Comparison of ENCODE assay signal across 8 mouse cellular contexts in genomic region chr16:16828757-16829615, GRCm38 (mm10). TPM values are rescaled to one million over a fixed set of nuclear protein-coding genes. Genes with fewer than 3 reads are reported as not detected.
DNase-seq lines count a peak whose midpoint lies in the region; ATAC-seq and TF ChIP-seq lines count a peak whose summit lies in the region.

Gene Spag6l (minus strand): TSS chr16:16829456.

- no peaks in the 10 kb centered on the region for H3K9me3 ChIP-seq in limb, embryonic 11.5 days (ENCODE audit: control insufficient read depth, low read length)
- H3K9me3 ChIP-seq in midbrain, embryonic 11.5 days (ENCODE audit: control insufficient read depth, low read length) = no peaks in the 10 kb centered on the region

- no peaks in the 10 kb centered on the region for H3K36me3 ChIP-seq in kidney, adult 2 months (ENCODE audit: control insufficient read depth, insufficient read depth, low read length)
- H3K36me3 ChIP-seq in limb, embryonic 11.5 days (ENCODE audit: control insufficient read depth, insufficient read depth, low read length) = no peaks in the 10 kb centered on the region
- H3K36me3 ChIP-seq in midbrain, embryonic 11.5 days (ENCODE audit: control insufficient read depth, insufficient read depth, low read length) = no peaks in the 10 kb centered on the region
- no peaks in the 10 kb centered on the region for H3K36me3 ChIP-seq in small intestine, adult 2 months (ENCODE audit: control insufficient read depth, insufficient read depth, low read length)

- H3K4me1 ChIP-seq in kidney, adult 2 months (ENCODE audit: control insufficient read depth, insufficient read depth, low read length) = 0 out of 2 replicates have a peak, but pooled peaks cover 4% of the 10 kb centered on the region
- H3K4me1 ChIP-seq in limb, embryonic 11.5 days (ENCODE audit: control insufficient read depth, insufficient read depth, low read length) = no peaks in the 10 kb centered on the region
- H3K4me1 ChIP-seq in midbrain, embryonic 11.5 days (ENCODE audit: control insufficient read depth, insufficient read depth, low read length) = no peaks in the 10 kb centered on the region
- peaks cover 4% of the 10 kb centered on the region for H3K4me1 ChIP-seq in small intestine, adult 2 months (ENCODE audit: control insufficient read depth, insufficient read depth, insufficient read length, low read length)

- peak; percentile 51 for TF ChIP-seq CTCF in kidney, adult 2 months (conservative IDR thresholded peaks at IDR 0.05; ENCODE audit: insufficient read depth, insufficient read length, low read depth, low read length)
- TF ChIP-seq CTCF in small intestine, adult 2 months (IDR thresholded peaks at IDR 0.05; ENCODE audit: extremely low read depth, insufficient read length, insufficient replicate concordance, low read depth, low read length) = peak; percentile 17; the same call in 1 of the 2 replicates

- no peak for DNase-seq in cerebellum, adult 18-20 months
- DNase-seq in c-Kit-positive CD71-positive TER-119-positive erythroid progenitor cells, embryonic 14.5 days (ENCODE audit: low spot score) = peak; percentile 53
- DNase-seq in frontal cortex, postnatal 36 days (ENCODE audit: low spot score in 2 of 2) = peak; percentile 39 to 45
- peak; percentile 40 for DNase-seq in kidney, adult 2 months
- peak; percentile 77 for DNase-seq in limb, embryonic 11.5 days (ENCODE audit: low spot score)
- DNase-seq in midbrain, embryonic 11.5 days (ENCODE audit: low spot score, missing footprints) = peak; percentile 95

- H3K4me3 ChIP-seq in kidney, adult 2 months (ENCODE audit: insufficient read depth, low read depth, low read length) = peak within 1 kb of the TSS; percentile 46
- peak within 1 kb of the TSS; percentile 29 for H3K4me3 ChIP-seq in limb, embryonic 11.5 days (ENCODE audit: low read depth, low read length)
- H3K4me3 ChIP-seq in midbrain, embryonic 11.5 days (ENCODE audit: low read depth, low read length) = peak within 1 kb of the TSS; percentile 44
- H3K4me3 ChIP-seq in small intestine, adult 2 months (ENCODE audit: low read depth, low read length) = peak within 1 kb of the TSS; percentile 61

- H3K4me2 ChIP-seq in limb, embryonic 11.5 days (ENCODE audit: low read depth, severe bottlenecking) = peak within 1 kb of the TSS; percentile 78
- peak within 1 kb of the TSS; percentile 81 for H3K4me2 ChIP-seq in midbrain, embryonic 11.5 days

- H3K9ac ChIP-seq in limb, embryonic 11.5 days (ENCODE audit: low read length) = peak within 1 kb of the TSS; percentile 22; the same call in 1 of the 2 replicates
- peak within 1 kb of the TSS; percentile 50 for H3K9ac ChIP-seq in midbrain, embryonic 11.5 days (ENCODE audit: low read length)

- H3K27ac ChIP-seq in kidney, adult 2 months (ENCODE audit: insufficient read depth, low read depth, low read length) = no peak within 1 kb of the TSS
- no peak within 1 kb of the TSS for H3K27ac ChIP-seq in limb, embryonic 11.5 days (replicated peaks; ENCODE audit: low read depth, low read length)
- no peak within 1 kb of the TSS for H3K27ac ChIP-seq in midbrain, embryonic 11.5 days (ENCODE audit: low read depth, low read length)
- no peak within 1 kb of the TSS for H3K27ac ChIP-seq in small intestine, adult 2 months (ENCODE audit: insufficient read depth, low read depth, low read length)

- no peak for TF ChIP-seq POLR2A in kidney, adult 2 months (IDR thresholded peaks at IDR 0.05; ENCODE audit: low read depth, low read length)
- TF ChIP-seq POLR2A in small intestine, adult 2 months (IDR thresholded peaks at IDR 0.05; ENCODE audit: low read depth, low read length) = no peak

- WGBS in kidney, adult 2 months = 5% methylated on average over 33 of the region's 33 CpGs
- 6% methylated on average over 33 of the region's 33 CpGs for WGBS in limb, embryonic 11.5 days
- WGBS in midbrain, embryonic 11.5 days = 6% methylated on average over 33 of the region's 33 CpGs
- WGBS in small intestine, adult 2 months = 3% methylated on average over 33 of the region's 33 CpGs

- peak; percentile 26; the same call in 1 of the 2 replicates for ATAC-seq in cerebellum, adult (ENCODE audit: insufficient number of reproducible peaks, low FRiP score, low TSS enrichment)
- peak; percentile 87; the same call in 1 of the 2 replicates for ATAC-seq in limb, embryonic 11.5 days (ENCODE audit: insufficient number of reproducible peaks, low FRiP score, low TSS enrichment, low read depth)
- peak; percentile 97 for ATAC-seq in midbrain, embryonic 11.5 days (ENCODE audit: low FRiP score)

- H3K27me3 ChIP-seq in kidney, adult 2 months (replicated peaks; ENCODE audit: control insufficient read depth, insufficient read depth, low read length) = no peaks in the 10 kb centered on the region
- no peaks in the 10 kb centered on the region for H3K27me3 ChIP-seq in limb, embryonic 11.5 days (ENCODE audit: control insufficient read depth, insufficient read depth, low read length)
- no peaks in the 10 kb centered on the region for H3K27me3 ChIP-seq in midbrain, embryonic 11.5 days (ENCODE audit: control insufficient read depth, insufficient read depth, low read length)
- no peaks in the 10 kb centered on the region for H3K27me3 ChIP-seq in small intestine, adult 2 months (ENCODE audit: control insufficient read depth, insufficient read depth, low read length)

RNA-seq across cellular contexts. Expression of gene Spag6l, which starts in this region (rescaled TPM):
- polyA plus RNA-seq in kidney, adult 2 months (2012; rRNA removed) = 0.72 and 1.1 TPM in 2 replicates
- 0.20 TPM in 1 of 2 replicates, not detected in the other for polyA plus RNA-seq in limb, embryonic 11.5 days (2014; fragmentation: Nextera tagmentation; extraction: Ambion mirVana)
- 1.9 and 2.2 TPM in 2 replicates for polyA plus RNA-seq in midbrain, embryonic 11.5 days (2014; fragmentation: Nextera tagmentation; extraction: Ambion mirVana)
- polyA plus RNA-seq in small intestine, adult 2 months (2012; rRNA removed) = not detected in 2 replicates

Comparison
In these comparisons a context has a peak if more than half of its experiments do, and no peak if none do; other contexts are left out.
1. Peak in DNase-seq, ATAC-seq, H3K4me3 ChIP-seq, H3K9ac ChIP-seq and H3K4me2 ChIP-seq in limb, embryonic 11.5 days; RNA of the gene not detected or under 1 TPM.
2. ATAC-seq: peak in every context shown above with its lines; median percentile 97 in midbrain, embryonic 11.5 days; 87 in limb, embryonic 11.5 days; 26 in cerebellum, adult.
3. DNase-seq: peak in c-Kit-positive CD71-positive TER-119-positive erythroid progenitor cells, embryonic 14.5 days (single experiment), frontal cortex, postnatal 36 days (2 of 2), kidney, adult 2 months (single experiment) and midbrain, embryonic 11.5 days (single experiment); none in cerebellum, adult 18-20 months (0 of 2).
4. Peak in every context shown above with its lines, with median percentiles within 50 percentile points of each other: H3K4me3 ChIP-seq.